Mouse (Mus musculus): ENCODE results near the gene Pcsk1.

Pcsk1 gene

DNA sequence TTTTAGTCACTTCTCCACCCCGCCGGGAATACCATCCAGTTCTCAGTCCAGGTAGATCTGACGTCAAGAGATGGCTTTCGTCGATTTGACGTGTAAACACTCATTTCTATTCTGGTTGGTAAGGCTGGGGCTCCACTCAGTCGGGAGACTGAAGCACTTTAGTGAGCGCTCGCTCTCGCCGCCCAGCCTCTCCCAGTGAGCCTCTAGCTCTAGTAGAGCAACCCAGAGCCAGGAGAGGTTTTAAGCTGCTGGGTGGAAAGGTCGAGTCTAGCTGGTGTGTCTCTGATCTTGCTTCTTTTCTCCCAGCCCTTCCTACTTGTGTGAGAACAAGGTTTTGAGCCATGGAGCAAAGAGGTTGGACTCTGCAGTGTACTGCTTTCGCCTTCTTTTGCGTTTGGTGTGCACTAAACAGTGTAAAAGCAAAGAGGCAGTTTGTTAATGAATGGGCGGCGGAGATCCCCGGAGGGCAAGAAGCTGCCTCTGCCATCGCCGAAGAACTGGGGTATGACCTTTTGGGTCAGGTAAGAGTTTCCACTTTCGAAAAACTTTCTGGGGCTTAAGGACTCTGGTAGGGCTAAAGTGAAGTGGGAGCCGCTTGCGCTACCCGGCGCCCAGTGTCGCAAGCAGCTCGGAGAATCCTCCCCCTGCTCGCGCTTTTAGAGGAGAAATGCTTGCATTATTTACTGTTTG is at the start of gene Pcsk1:
Pcsk1 (plus strand) TSS at position 106 of the 690 bp plus-strand sequence.
- DNase-seq, result no peak

DNA sequence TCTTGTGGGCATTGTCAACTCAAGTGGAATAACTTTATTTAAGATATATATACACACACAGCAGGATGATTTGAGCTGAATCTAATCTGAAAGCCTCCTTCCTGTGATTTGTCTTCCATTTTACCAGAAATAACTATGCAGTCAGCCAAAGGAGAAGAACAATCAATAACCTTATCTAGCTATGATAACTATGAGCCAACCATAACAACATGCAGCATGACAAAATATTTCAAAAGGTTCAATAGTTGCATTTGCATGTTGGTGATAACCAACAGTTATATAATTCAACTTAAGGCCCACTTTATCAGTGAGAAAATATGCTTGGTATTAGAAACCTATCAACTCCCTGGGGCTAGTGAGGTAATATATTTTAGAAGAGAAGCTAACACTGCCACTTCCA is 30.8 kb upstream of the Pcsk1 start:
- DNase-seq, result no peak

DNA sequence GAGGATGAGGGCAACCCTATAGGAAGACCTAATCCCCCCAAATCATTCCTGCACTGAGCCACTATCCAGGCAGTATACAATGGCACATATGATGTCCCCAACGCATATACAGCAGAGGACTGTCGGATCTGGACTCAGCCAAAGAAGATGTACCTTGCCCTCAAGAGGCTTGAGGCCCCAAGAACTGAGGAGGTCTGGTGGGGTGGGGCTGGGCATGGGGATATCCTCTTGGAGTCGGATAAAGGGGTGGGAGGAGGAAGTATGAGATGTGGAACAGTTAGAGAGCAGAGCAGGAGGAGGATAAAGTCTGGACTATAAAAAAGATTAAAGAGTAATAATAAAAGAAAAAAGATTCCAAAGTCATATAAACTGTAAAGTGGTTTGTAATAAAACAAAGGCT is 25.7 kb upstream of the Pcsk1 start:
- no peak for DNase-seq

DNA sequence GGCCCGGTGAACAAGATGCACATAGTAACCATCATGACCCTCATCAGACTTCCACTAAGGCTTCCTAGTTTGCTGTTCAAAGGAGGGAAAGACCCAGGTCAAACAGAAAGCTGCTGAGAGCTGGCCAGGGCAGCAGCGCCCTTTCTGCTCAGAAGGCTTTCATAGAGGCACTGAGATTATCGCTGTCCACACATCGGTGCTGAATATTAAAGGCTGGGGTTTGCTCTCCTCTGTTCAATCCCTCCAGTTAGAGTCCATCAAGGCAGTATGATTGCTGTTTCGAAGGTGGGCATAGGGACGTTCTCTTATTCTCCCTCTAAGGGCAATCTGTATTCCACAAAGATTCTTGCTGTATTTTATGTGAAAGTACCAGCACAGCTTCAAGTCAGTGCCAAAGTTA is 1.0 kb upstream of the Pcsk1 start:
- DNase-seq, result no peak

DNA sequence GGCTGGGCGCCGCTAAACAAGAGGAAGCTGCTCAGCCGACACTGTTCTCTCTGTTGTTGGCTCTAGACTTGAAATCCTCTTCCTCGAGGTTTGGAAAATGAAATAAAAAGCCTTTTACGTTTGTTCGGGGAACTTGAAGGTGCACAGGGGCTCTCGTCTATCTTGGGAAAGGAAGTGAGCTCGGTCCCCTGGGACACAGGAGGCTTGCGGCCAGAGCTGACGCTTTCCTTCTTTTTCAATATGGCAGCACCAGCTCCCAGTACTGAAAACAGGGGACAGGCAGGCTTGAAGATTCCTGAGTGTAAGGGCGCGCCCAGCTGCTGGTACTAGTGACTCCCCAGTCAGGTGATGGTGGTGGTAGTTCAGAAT is 769 bp downstream of the Pcsk1 start:
- no peak for DNase-seq

DNA sequence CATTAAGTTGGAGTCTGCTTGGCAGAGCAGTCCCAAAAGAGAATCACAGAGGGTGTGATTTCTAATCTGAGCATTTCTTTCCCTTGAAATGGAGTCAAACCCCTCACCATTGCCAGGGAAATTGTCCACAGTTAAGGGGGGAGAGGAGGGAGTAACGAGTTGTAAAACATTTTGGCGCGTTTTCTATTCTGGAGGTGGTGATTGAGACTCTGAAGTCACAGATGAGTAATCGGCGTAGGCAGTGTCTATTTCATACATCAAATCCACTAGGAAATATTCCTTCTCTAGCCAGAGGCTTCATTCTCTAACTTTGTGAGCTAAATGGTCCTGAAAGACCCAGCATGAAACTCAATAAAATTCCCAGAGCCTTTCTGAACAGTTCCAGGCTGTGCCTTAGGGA is 1.4 kb downstream of the Pcsk1 start:
- DNase-seq, result no peak

DNA sequence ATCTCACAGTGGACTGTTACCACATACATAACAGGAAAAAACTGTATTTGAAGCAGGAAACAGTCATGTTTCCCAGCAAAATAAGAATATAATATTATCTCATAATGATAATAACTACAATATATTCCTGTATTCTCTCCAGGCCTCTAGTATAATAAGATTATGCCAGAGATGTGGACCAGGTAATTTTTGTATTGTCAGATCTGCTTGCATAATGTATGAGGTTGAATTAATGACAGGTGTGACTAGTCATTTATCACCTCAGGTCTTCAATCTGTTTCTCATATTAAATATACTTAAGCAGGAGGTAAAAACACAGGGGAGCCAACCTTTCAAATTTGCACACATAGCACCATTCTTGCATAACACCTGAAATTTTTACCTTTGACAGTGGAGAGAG is 5.9 kb downstream of the Pcsk1 start:
- no peak for DNase-seq

DNA sequence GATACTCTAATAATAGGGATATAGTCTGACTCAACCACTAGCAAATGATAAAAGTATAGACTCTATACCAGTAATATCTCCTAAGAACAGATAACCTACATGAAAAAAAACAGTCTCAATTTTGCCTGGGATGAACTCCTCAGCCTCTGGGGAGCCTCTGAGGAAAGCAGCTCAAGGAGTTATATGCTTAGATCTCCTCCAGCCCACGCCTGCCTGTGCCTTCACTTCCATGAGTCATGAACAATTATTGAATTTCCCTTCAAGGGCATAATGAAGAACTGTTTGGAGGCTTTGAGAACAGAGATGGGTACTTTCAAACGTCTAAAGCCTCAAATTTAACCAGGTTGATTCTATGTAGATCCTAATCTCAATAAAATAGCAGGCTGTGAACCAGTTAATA is 23.5 kb downstream of the Pcsk1 start:
- no peak for DNase-seq

DNA sequence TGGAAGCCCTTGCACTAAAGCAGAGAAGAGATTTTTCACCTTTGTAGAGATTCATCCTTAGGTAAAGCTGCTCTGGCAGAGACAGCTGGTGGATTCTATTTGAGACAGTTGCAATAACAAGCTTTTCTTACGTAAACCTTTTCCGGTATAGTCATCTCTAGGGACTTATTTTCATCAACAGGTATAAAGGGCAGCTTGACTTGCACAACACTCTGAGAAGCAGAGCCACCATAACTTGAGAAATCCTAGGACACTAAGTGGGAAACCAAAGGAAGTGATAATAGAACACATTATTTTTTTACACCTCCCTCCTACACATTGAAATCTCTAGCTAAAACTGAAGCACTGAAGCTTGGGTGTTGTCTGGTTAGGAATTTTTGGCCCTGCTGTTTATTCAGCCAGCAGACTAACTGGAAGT is 24.4 kb downstream of the Pcsk1 start:
- no peak for DNase-seq

DNA sequence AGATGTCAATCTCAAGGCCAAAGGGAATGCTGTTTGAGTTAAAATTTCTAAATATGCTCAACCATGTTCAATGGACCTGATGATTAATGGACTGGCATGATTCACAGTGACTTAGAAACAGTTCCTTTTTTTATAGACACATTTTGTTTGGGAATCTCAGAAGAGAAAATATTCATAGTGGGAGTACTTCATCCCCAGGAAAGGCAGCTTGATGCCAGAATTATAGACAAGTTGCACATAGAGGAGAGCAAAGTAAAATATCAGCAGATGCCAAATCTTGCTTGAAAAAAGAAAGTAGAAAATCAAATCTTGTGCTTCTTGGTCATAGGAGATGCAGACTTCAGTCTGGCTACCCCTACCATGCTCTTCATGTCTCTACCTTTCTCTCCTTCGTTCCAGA is 25.2 kb downstream of the Pcsk1 start:
- no peak for DNase-seq

DNA sequence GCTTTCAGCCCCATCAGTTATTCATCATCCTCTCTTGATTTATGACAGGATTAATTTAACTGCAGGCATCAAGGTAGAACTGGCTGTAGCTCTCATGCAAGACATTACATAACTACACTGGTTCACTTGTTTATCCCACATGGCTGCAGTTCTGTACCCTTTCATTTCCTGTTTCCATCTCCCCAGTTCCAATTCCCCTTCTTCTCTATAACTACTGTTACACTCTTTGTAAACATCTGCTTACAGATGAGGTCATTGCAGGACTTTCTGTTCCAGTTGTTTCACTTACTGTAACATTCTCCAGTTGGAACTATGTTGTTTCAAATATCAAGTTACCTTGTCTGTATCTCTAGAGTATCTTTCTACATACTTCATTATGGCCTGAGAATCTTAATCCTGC is 46.2 kb downstream of the Pcsk1 start:
- no peak for DNase-seq

DNA sequence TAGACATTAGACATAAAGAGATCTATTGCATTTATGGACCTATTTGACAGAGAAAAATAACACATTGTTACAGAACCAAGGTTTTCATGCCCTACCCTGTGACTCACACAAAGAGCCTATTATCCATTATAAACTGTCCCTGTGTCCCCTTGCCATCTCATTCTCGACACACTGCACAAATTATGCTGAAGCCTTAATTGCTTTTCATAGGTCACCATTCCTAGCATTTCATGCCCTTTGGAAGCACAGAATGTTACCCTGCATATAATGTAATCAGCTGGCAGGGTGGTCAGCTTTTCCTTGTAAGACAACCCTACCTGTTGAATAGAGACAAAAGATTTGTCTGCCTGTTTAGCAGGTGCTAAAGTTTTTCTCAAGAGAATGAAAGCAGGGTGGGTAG is 71.0 kb downstream of the Pcsk1 start:
- DNase-seq, result no peak

DNA sequence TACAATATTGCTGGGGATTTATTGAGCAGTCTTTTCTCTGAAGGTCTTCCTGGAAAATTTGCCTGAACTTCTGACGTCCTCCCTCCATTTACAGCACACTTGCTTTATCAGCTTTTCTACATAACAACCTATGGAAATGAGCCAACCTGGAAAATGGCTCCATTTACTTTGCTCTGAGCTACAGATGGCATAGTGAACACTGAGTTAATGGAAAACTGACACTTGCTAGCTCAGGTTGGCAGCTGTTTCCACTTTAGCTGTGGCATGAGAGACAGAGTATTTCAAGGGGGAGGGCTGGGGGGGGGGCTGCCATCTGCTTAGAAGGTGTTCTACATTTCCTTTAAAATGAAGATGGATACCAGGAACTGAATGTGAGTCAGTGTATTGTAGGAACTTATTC is 73.8 kb downstream of the Pcsk1 start:
- DNase-seq, result no peak

All from thymus, adult 18-20 months (tissue).